Mouse (Mus musculus) thymus, postnatal 10 days (tissue): ENCODE results near the gene Slc22a6.

Experiments
- DNase-seq, 2 experiments: peaks; one replicate each; pipeline ENCODE4 v3.0.0; 2021; ENCODE audit warnings: low spot score in 2 of 2

The Slc22a6 gene

GRCm38 (mm10) chr19:8611358-8612123, 6.3 kb upstream of the Slc22a6 start:
- DNase-seq: no peak

- DNase-seq: no peak
Observed at GRCm38 (mm10) chr19:8613111-8613510, 4.7 kb upstream of the Slc22a6 start.

- DNase-seq: no peak
Observed at GRCm38 (mm10) chr19:8614343-8614742, 3.5 kb upstream of the Slc22a6 start.

- no peak for DNase-seq
Observed at GRCm38 (mm10) chr19:8616314-8616713, 1.5 kb upstream of the Slc22a6 start.

GRCm38 (mm10) chr19:8621098-8621497, 3.3 kb downstream of the Slc22a6 start:
- DNase-seq: no peak

GRCm38 (mm10) chr19:8630249-8630648, 12.4 kb downstream of the Slc22a6 start:
- no peak for DNase-seq

GRCm38 (mm10) chr19:8630826-8631225, 13.0 kb downstream of the Slc22a6 start:
- DNase-seq: no peak

GRCm38 (mm10) chr19:8632029-8632428, 14.2 kb downstream of the Slc22a6 start:
- no peak for DNase-seq

GRCm38 (mm10) chr19:8642086-8642485, 24.2 kb downstream of the Slc22a6 start:
- no peak for DNase-seq

GRCm38 (mm10) chr19:8646393-8646792, 28.6 kb downstream of the Slc22a6 start:
- no peak for DNase-seq

GRCm38 (mm10) chr19:8655833-8656232, 38.0 kb downstream of the Slc22a6 start:
- no peak for DNase-seq

GRCm38 (mm10) chr19:8656341-8656740, 38.5 kb downstream of the Slc22a6 start:
- no peak for DNase-seq

GRCm38 (mm10) chr19:8661821-8662307, 44.0 kb downstream of the Slc22a6 start:
- no peak for DNase-seq

GRCm38 (mm10) chr19:8662337-8662736, 44.5 kb downstream of the Slc22a6 start:
- peak; percentile 56 to 60 for DNase-seq

- no peak for DNase-seq
Observed at GRCm38 (mm10) chr19:8663360-8663839, 45.6 kb downstream of the Slc22a6 start, which contains the start of gene Chrm1. Gene Chrm1, plus strand, starts transcription at chr19:8663789.

- no peak for DNase-seq
Observed at GRCm38 (mm10) chr19:8663911-8664421, 46.1 kb downstream of the Slc22a6 start.

- DNase-seq: no peak
Observed at GRCm38 (mm10) chr19:8664859-8665258, 47.0 kb downstream of the Slc22a6 start.

GRCm38 (mm10) chr19:8665746-8666145, 47.9 kb downstream of the Slc22a6 start:
- DNase-seq: no peak

- DNase-seq: no peak
Observed at GRCm38 (mm10) chr19:8672859-8673258, 55.0 kb downstream of the Slc22a6 start.

GRCm38 (mm10) chr19:8673336-8674063, 55.7 kb downstream of the Slc22a6 start:
- DNase-seq: no peak
